Mouse (Mus musculus) hindbrain, embryonic 12.5 days (tissue): ENCODE results near the gene Stag1. TPM values are rescaled to one million over a fixed set of nuclear protein-coding genes. Genes with fewer than 3 reads are reported as not detected.

Experiments used
- ATAC-seq: fragments of 200-750 bp; cut with Nextera tagmentation; 2 replicates; pipeline ENCODE4 v1.8.0; 2017; ENCODE audit warnings: moderate TSS enrichment; ENCODE audit not compliant: low FRiP score
- H3K27ac ChIP-seq: fragments of 300-500 bp; sonication (generic); 2 replicates; pipeline ENCODE4 v1.5.1; 2016; ENCODE audit warnings: mild to moderate bottlenecking
- H3K27me3 ChIP-seq: fragments of 300-500 bp; sonication (generic); 2 replicates; pipeline ENCODE4 v1.6.1; 2016; ENCODE audit warnings: mild to moderate bottlenecking
- H3K36me3 ChIP-seq: fragments of 300-500 bp; sonication (generic); 2 replicates; pipeline ENCODE4 v1.6.1; 2016; ENCODE audit warnings: mild to moderate bottlenecking
- H3K4me1 ChIP-seq: fragments of 300-500 bp; sonication (generic); 2 replicates; pipeline ENCODE4 v1.6.1; 2016
- H3K4me2 ChIP-seq: fragments of 300-500 bp; sonication (generic); replicated peaks from 2 replicates; pipeline ENCODE4 v1.6.1; 2016; ENCODE audit warnings: mild to moderate bottlenecking
- H3K4me3 ChIP-seq: fragments of 300-500 bp; sonication (generic); 2 replicates; pipeline ENCODE4 v1.5.1; 2016; ENCODE audit warnings: mild to moderate bottlenecking
- H3K9ac ChIP-seq: fragments of 300-500 bp; sonication (generic); 2 replicates; pipeline ENCODE4 v1.6.1; 2016; ENCODE audit warnings: mild to moderate bottlenecking, moderate library complexity
- H3K9me3 ChIP-seq: fragments of 300-500 bp; sonication (generic); replicated peaks from 2 replicates; pipeline ENCODE4 v1.6.1; 2016; ENCODE audit warnings: mild to moderate bottlenecking
- WGBS: fragments of 180-500 bp; shearing (Covaris S2); methylation state at CpG from one replicate; pipeline ENCODE4 v1.1.7; 2016; 5-methylcytosine and 5-hydroxymethylcytosine counted together
- polyA plus RNA-seq: library from polyadenylated mRNA; unstranded; fragments of >200 nt; fragmentation: Nextera tagmentation; extraction: Ambion mirVana; gene quantifications from 2 replicates; pipeline ENCODE4 v1.2.1, GENCODE M21; 2016

The Stag1 gene
- polyA plus RNA-seq, 1 experiment from 2014 or later, result 58.1 TPM

GRCm38 (mm10) chr9:100984381-100985310, 387.0 kb downstream of the Stag1 start:
- Histone ChIP-seq H3K9ac (no peak overlapping the region), H3K27ac (no peak overlapping the region), H3K4me2 (no peak overlapping the region), H3K4me1 (no peaks in the 10 kb centered on the region), H3K4me3 (no peak overlapping the region), H3K36me3 (peaks cover 33% of the 10 kb centered on the region), H3K27me3 (no peaks in the 10 kb centered on the region), H3K9me3 (no peaks in the 10 kb centered on the region)
- 95% methylated on average over 25 of the region's 25 CpGs for WGBS
- ATAC-seq, result no peak

- 95% methylated on average over 5 of the region's 5 CpGs for WGBS
- Histone ChIP-seq H3K9ac (no peak overlapping the region), H3K27ac (no peak overlapping the region), H3K27me3 (no peaks in the 10 kb centered on the region), H3K36me3 (peaks cover 40% of the 10 kb centered on the region), H3K9me3 (no peaks in the 10 kb centered on the region), H3K4me1 (no peaks in the 10 kb centered on the region), H3K4me3 (no peak overlapping the region), H3K4me2 (no peak overlapping the region)
- no peak for ATAC-seq
Observed at GRCm38 (mm10) chr9:100987006-100987405, 389.4 kb downstream of the Stag1 start.

DNA sequence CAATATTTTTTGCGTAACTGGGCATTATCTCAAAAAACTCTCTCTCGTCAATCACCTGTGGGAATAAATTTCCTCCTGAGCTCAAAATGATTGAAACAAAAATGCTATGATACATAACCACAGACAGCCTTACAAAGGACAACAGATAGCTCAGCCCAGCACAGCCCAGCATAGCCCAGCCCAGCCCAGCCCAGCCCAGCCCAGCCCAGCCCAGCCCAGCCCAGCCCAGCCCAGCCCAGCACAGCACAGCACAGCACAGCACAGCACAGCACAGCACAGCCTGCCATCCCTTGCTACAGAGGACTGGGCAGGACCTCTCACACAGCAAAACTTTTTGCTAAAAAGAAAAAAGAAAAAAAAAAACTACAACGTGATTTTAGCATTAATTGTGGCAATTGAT, 390.3 kb downstream of the Stag1 start:
- WGBS, result 93% methylated on average over 3 of the region's 3 CpGs

DNA sequence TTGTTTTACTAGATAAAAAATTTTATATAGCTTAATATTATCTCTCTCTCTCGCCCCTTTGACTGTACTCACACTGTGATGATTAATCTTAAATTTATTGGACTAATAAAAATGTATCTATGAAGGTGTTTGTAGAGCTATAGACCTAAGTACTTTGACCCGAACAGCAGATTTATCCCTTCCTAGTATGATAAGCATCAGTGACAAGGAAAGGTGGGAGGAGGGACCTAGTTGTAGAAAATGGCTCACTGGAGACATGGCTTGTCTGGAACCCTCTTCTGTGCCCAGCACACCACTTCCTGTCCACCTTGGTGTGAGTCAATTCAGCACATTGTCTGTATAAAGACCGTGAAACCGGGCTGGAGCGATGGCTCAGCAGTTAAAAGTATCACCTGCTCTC, 393.0 kb downstream of the Stag1 start:
- no peaks in the 10 kb centered on the region for H3K9me3 ChIP-seq
- no peak overlapping the region for H3K4me2 ChIP-seq
- H3K27me3 ChIP-seq, result no peaks in the 10 kb centered on the region
- 92% methylated on average over 5 of the region's 5 CpGs for WGBS
- no peak overlapping the region for H3K9ac ChIP-seq
- peaks cover 40% of the 10 kb centered on the region for H3K36me3 ChIP-seq
- H3K4me3 ChIP-seq, result no peak overlapping the region
- H3K27ac ChIP-seq, result no peak overlapping the region
- no peaks in the 10 kb centered on the region for H3K4me1 ChIP-seq
- no peak for ATAC-seq

More for the DNA sequence above, 390.3 kb downstream of the Stag1 start:
- Histone ChIP-seq H3K9ac (no peak overlapping the region), H3K36me3 (peaks cover 43% of the 10 kb centered on the region), H3K27ac (no peak overlapping the region), H3K4me3 (no peak overlapping the region), H3K27me3 (no peaks in the 10 kb centered on the region), H3K4me1 (no peaks in the 10 kb centered on the region), H3K9me3 (no peaks in the 10 kb centered on the region), H3K4me2 (no peak overlapping the region)
- ATAC-seq, result no peak

- no peak overlapping the region for H3K9ac ChIP-seq
- no peaks in the 10 kb centered on the region for H3K9me3 ChIP-seq
- 97% methylated on average over 2 of the region's 2 CpGs for WGBS
- H3K27ac ChIP-seq, result no peak overlapping the region
- H3K36me3 ChIP-seq, result peaks cover 39% of the 10 kb centered on the region
- no peak overlapping the region for H3K4me3 ChIP-seq
- H3K4me2 ChIP-seq, result no peak overlapping the region
- no peaks in the 10 kb centered on the region for H3K27me3 ChIP-seq
- ATAC-seq, result no peak
- H3K4me1 ChIP-seq, result no peaks in the 10 kb centered on the region
Observed at GRCm38 (mm10) chr9:100991321-100991720, 393.7 kb downstream of the Stag1 start.

- Histone ChIP-seq H3K36me3 (peaks cover 39% of the 10 kb centered on the region), H3K9ac (no peak overlapping the region), H3K27ac (no peak overlapping the region), H3K27me3 (no peaks in the 10 kb centered on the region), H3K4me3 (no peak overlapping the region), H3K9me3 (no peaks in the 10 kb centered on the region), H3K4me2 (no peak overlapping the region), H3K4me1 (no peaks in the 10 kb centered on the region)
- WGBS, result 82% methylated on average over 2 of the region's 2 CpGs
- no peak for ATAC-seq
Observed at GRCm38 (mm10) chr9:100992191-100992590, 394.6 kb downstream of the Stag1 start.

GRCm38 (mm10) chr9:100993937-100994336, 396.3 kb downstream of the Stag1 start:
- no peaks in the 10 kb centered on the region for H3K4me1 ChIP-seq
- H3K4me3 ChIP-seq, result no peak overlapping the region
- H3K27me3 ChIP-seq, result no peaks in the 10 kb centered on the region
- ATAC-seq, result no peak
- peaks cover 42% of the 10 kb centered on the region for H3K36me3 ChIP-seq
- WGBS, result 87% methylated on average over 4 of the region's 4 CpGs
- no peak overlapping the region for H3K9ac ChIP-seq
- H3K9me3 ChIP-seq, result no peaks in the 10 kb centered on the region
- H3K27ac ChIP-seq, result no peak overlapping the region
- H3K4me2 ChIP-seq, result no peak overlapping the region

DNA sequence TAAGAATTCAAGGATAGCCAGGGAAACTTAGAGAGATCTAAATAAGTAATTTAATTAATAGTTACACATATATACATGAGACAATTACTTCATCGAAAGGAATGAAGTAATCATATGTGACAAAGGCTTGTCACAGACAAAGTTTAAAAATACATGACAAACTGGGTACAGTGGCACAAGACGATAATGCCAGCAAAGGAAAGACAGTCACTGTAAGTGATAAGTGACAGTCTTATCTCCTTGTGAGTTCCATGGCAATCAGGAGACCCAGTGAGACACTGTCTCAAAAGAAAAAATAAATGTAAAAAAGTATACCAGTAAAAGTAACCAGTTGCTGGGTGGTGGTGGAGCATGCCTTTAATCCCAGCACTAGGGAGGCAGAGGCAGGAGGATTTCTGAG, 399.5 kb downstream of the Stag1 start:
- no peak overlapping the region for H3K4me2 ChIP-seq
- WGBS, result 95% methylated on average over 2 of the region's 2 CpGs
- H3K27me3 ChIP-seq, result no peaks in the 10 kb centered on the region
- peaks cover 30% of the 10 kb centered on the region for H3K36me3 ChIP-seq
- no peak overlapping the region for H3K4me3 ChIP-seq
- no peak for ATAC-seq
- no peak overlapping the region for H3K27ac ChIP-seq
- H3K9me3 ChIP-seq, result no peaks in the 10 kb centered on the region
- no peaks in the 10 kb centered on the region for H3K4me1 ChIP-seq
- no peak overlapping the region for H3K9ac ChIP-seq

DNA sequence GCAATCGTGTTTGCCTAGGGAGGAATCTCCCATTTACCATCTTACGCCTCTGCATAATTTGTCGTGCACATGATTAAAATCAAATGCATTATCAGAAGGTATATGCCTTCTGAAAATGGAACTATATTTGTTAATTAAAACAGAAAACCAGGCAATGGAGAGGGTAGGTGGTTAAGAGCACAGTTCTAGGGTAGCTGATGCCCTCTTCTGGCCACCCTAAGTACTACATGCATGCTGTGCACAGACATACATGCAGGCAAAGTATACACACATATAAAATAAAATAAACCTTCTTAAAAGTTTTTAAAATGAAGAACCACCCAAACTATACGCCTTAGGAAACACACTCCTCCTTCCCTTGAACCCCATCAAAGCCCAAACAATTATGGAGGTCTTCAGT, 404.5 kb downstream of the Stag1 start:
- no peaks in the 10 kb centered on the region for H3K27me3 ChIP-seq
- H3K9me3 ChIP-seq, result 0 out of 2 replicates have a peak, but pooled peaks cover 4% of the 10 kb centered on the region
- H3K4me3 ChIP-seq, result no peak overlapping the region
- no peak overlapping the region for H3K27ac ChIP-seq
- H3K36me3 ChIP-seq, result peaks cover 10% of the 10 kb centered on the region; the same call in 1 of the 2 replicates
- no peak overlapping the region for H3K9ac ChIP-seq
- WGBS, result 90% methylated on average over 4 of the region's 4 CpGs
- no peak for ATAC-seq
- no peak overlapping the region for H3K4me2 ChIP-seq
- no peaks in the 10 kb centered on the region for H3K4me1 ChIP-seq

- H3K4me3 ChIP-seq, result no peak overlapping the region
- no peaks in the 10 kb centered on the region for H3K4me1 ChIP-seq
- no peak for ATAC-seq
- H3K4me2 ChIP-seq, result no peak overlapping the region
- 93% methylated on average over 8 of the region's 8 CpGs for WGBS
- no peaks in the 10 kb centered on the region for H3K27me3 ChIP-seq
- H3K27ac ChIP-seq, result no peak overlapping the region
- H3K9me3 ChIP-seq, result 0 out of 2 replicates have a peak, but pooled peaks cover 4% of the 10 kb centered on the region
- H3K9ac ChIP-seq, result no peak overlapping the region
- H3K36me3 ChIP-seq, result peaks cover 10% of the 10 kb centered on the region; the same call in 1 of the 2 replicates
Observed at GRCm38 (mm10) chr9:101002841-101003240, 405.2 kb downstream of the Stag1 start.

- 87% methylated on average over 5 of the region's 5 CpGs for WGBS
- H3K27me3 ChIP-seq, result no peaks in the 10 kb centered on the region
- H3K4me3 ChIP-seq, result no peak overlapping the region
- no peak overlapping the region for H3K9ac ChIP-seq
- no peak overlapping the region for H3K4me2 ChIP-seq
- no peak for ATAC-seq
- no peak overlapping the region for H3K27ac ChIP-seq
- peaks cover 10% of the 10 kb centered on the region; the same call in 1 of the 2 replicates for H3K36me3 ChIP-seq
- no peaks in the 10 kb centered on the region for H3K4me1 ChIP-seq
- H3K9me3 ChIP-seq, result 0 out of 2 replicates have a peak, but pooled peaks cover 4% of the 10 kb centered on the region
Observed at GRCm38 (mm10) chr9:101003302-101003701, 405.7 kb downstream of the Stag1 start.

- 80% methylated on average over 4 of the region's 4 CpGs for WGBS
- H3K9me3 ChIP-seq, result 0 out of 2 replicates have a peak, but pooled peaks cover 4% of the 10 kb centered on the region
- no peak for ATAC-seq
- H3K4me1 ChIP-seq, result no peaks in the 10 kb centered on the region
- H3K9ac ChIP-seq, result no peak overlapping the region
- no peak overlapping the region for H3K4me2 ChIP-seq
- H3K27ac ChIP-seq, result no peak overlapping the region
- H3K27me3 ChIP-seq, result no peaks in the 10 kb centered on the region
- no peak overlapping the region for H3K4me3 ChIP-seq
- H3K36me3 ChIP-seq, result peaks cover 2% of the 10 kb centered on the region; the same call in 1 of the 2 replicates
Observed at GRCm38 (mm10) chr9:101005866-101006265, 408.3 kb downstream of the Stag1 start.
